Mouse (Mus musculus) lung, embryonic 14.5 days (tissue): ENCODE measurements at regions not wholly inside any gene's neighbourhood (a gene's known extent, or its start where the extent isn't known, plus 50 kb on each side); places are given as distances from the start of the nearest gene placed in this dataset.

Source experiments
- ATAC-seq: fragments of 200-750 bp; cut with Nextera tagmentation; 2 replicates; pipeline ENCODE4 v1.8.0; 2017; ENCODE audit warnings: mild to moderate bottlenecking, moderate TSS enrichment, moderate library complexity; ENCODE audit not compliant: insufficient read depth
- DNase-seq: peaks from one replicate; pipeline ENCODE4 v3.0.0-alpha.2; 2015
- H3K27ac ChIP-seq: fragments of 300-500 bp; sonication (generic); 2 replicates; pipeline ENCODE4 v1.5.1; 2014; ENCODE audit warnings: low read depth, mild to moderate bottlenecking, moderate library complexity
- H3K27me3 ChIP-seq: fragments of 300-500 bp; sonication (generic); 2 replicates; pipeline ENCODE4 v1.6.1; 2014; ENCODE audit warnings: low read length, control low read depth; ENCODE audit not compliant: insufficient read depth
- H3K36me3 ChIP-seq: fragments of 300-500 bp; sonication (generic); 2 replicates; pipeline ENCODE4 v1.6.1; 2014; ENCODE audit warnings: control low read depth; ENCODE audit not compliant: insufficient read depth
- H3K4me1 ChIP-seq: fragments of 300-500 bp; sonication (generic); 2 replicates; pipeline ENCODE4 v1.6.1; 2014; ENCODE audit warnings: antibody characterized with exemption, control low read depth; ENCODE audit not compliant: insufficient read depth
- H3K4me2 ChIP-seq: fragments of 300-500 bp; sonication (generic); 2 replicates; pipeline ENCODE4 v1.6.1; 2014; ENCODE audit warnings: mild to moderate bottlenecking
- H3K4me3 ChIP-seq: fragments of 300-500 bp; sonication (generic); 2 replicates; pipeline ENCODE4 v1.5.1; 2014; ENCODE audit warnings: low read depth, low read length
- H3K9ac ChIP-seq: fragments of 300-500 bp; sonication (generic); 2 replicates; pipeline ENCODE4 v1.6.1; 2014
- H3K9me3 ChIP-seq: fragments of 300-500 bp; sonication (generic); 2 replicates; pipeline ENCODE4 v1.6.1; 2016; ENCODE audit warnings: low read depth, low read length, control low read depth
- CTCF ChIP-seq: IDR thresholded peaks from 2 replicates; pipeline ENCODE4 v1.5.1; 2016; ENCODE audit warnings: antibody characterized with exemption, low read depth
- WGBS: fragments of 180-500 bp; shearing (Covaris S2); extraction: QIAGEN DNeasy Blood & Tissue Kit; methylation state at CpG from one replicate; pipeline ENCODE4 v1.1.7; 2014; 5-methylcytosine and 5-hydroxymethylcytosine counted together

GRCm38 (mm10) chr17:85870406-85870805 is 182.3 kb upstream of the Six2 start:
- Histone ChIP-seq H3K27me3 (peaks cover 13% of the 10 kb centered on the region; the same call in 1 of the 2 replicates), H3K9ac (no peak overlapping the region), H3K4me3 (no peak overlapping the region), H3K36me3 (no peaks in the 10 kb centered on the region), H3K9me3 (no peaks in the 10 kb centered on the region), H3K4me1 (peaks cover 8% of the 10 kb centered on the region), H3K27ac (peak overlapping the region; percentile 63), H3K4me2 (no peak overlapping the region)
- no peak for TF ChIP-seq CTCF
- peak; percentile 28; the same call in 1 of the 2 replicates for ATAC-seq
- 47% methylated on average over 8 of the region's 8 CpGs for WGBS
- peak; percentile 68 for DNase-seq

GRCm38 (mm10) chr17:85869179-85869578 is 181.1 kb upstream of the Six2 start:
- 21% methylated on average over 5 of the region's 5 CpGs for WGBS
- DNase-seq = peak; percentile 62
- no peaks in the 10 kb centered on the region for H3K9me3 ChIP-seq
- H3K4me1 ChIP-seq = peaks cover 8% of the 10 kb centered on the region
- peaks cover 10% of the 10 kb centered on the region; the same call in 1 of the 2 replicates for H3K27me3 ChIP-seq
- TF ChIP-seq CTCF = no peak
- ATAC-seq = peak; percentile 44; the same call in 1 of the 2 replicates
- H3K27ac ChIP-seq = peak overlapping the region; percentile 74
- no peak overlapping the region for H3K4me2 ChIP-seq
- no peaks in the 10 kb centered on the region for H3K36me3 ChIP-seq
- H3K9ac ChIP-seq = 0 out of 2 replicates have a peak overlapping the region, but pooled peaks have one; percentile 4
- no peak overlapping the region for H3K4me3 ChIP-seq

- WGBS = 47% methylated on average over 12 of the region's 12 CpGs
- Histone ChIP-seq H3K36me3 (no peaks in the 10 kb centered on the region), H3K9ac (no peak overlapping the region), H3K27ac (peak overlapping the region; percentile 74; the same call in 1 of the 2 replicates), H3K4me3 (no peak overlapping the region), H3K4me1 (peaks cover 4% of the 10 kb centered on the region; the same call in 1 of the 2 replicates), H3K27me3 (peaks cover 4% of the 10 kb centered on the region; the same call in 1 of the 2 replicates), H3K4me2 (no peak overlapping the region), H3K9me3 (no peaks in the 10 kb centered on the region)
- no peak for TF ChIP-seq CTCF
- ATAC-seq = peak; percentile 63
- peak; percentile 57 for DNase-seq
These were observed 180.0 kb upstream of the Six2 start for GRCm38 (mm10) chr17:85867945-85868616.

DNA sequence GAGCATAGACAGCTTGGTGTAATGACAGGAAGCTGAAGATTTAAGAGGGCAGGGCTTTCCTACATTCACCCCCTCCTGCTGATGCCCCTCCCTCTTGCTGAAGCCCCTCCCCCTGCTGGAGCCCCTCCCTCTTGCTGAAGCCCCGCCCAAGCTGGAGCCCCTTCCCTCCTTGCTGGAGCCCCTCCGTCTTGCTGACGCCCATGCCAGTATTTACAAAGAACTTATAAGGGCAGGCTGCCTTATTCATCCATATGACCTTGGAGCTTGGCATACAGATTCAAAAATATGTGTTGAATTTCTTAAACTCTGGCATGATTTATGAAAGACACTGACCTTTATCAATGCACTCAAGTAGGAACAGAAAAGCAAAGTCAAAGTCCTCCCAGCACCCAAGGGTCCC is 178.5 kb upstream of the Six2 start:
- Histone ChIP-seq H3K4me3 (no peak overlapping the region), H3K4me1 (peaks cover 4% of the 10 kb centered on the region; the same call in 1 of the 2 replicates), H3K27ac (no peak overlapping the region), H3K9ac (no peak overlapping the region), H3K9me3 (no peaks in the 10 kb centered on the region), H3K27me3 (no peaks in the 10 kb centered on the region), H3K4me2 (no peak overlapping the region), H3K36me3 (no peaks in the 10 kb centered on the region)
- 60% methylated on average over 3 of the region's 3 CpGs for WGBS
- TF ChIP-seq CTCF = no peak
- DNase-seq (no peak), ATAC-seq (no peak)

DNA sequence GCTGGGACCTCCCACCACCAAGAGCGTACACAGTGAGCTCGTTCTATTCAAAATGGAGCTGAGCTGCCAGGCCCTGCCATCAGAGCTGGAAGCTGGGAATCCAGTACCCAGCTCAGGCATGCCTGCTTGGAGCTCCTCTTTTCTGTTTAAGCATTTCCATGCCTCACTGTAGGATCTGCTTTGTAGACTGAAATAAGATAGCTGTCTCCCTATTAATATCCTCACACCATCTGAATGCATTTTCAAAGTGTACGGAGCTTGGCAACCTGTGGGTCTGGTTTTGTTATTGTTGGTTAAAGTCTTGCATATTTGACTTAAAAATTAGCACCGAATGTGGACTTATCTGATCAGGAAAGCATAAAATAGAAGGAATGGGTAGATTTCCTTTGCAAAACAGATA is 177.9 kb upstream of the Six2 start:
- TF ChIP-seq CTCF = no peak
- DNase-seq (no peak), ATAC-seq (no peak)
- peaks cover 4% of the 10 kb centered on the region; the same call in 1 of the 2 replicates for H3K4me1 ChIP-seq
- WGBS = 84% methylated on average over 4 of the region's 4 CpGs
- no peaks in the 10 kb centered on the region for H3K27me3 ChIP-seq
- no peak overlapping the region for H3K4me2 ChIP-seq
- no peak overlapping the region for H3K4me3 ChIP-seq
- no peaks in the 10 kb centered on the region for H3K9me3 ChIP-seq
- no peak overlapping the region for H3K9ac ChIP-seq
- H3K36me3 ChIP-seq = no peaks in the 10 kb centered on the region
- H3K27ac ChIP-seq = no peak overlapping the region

DNA sequence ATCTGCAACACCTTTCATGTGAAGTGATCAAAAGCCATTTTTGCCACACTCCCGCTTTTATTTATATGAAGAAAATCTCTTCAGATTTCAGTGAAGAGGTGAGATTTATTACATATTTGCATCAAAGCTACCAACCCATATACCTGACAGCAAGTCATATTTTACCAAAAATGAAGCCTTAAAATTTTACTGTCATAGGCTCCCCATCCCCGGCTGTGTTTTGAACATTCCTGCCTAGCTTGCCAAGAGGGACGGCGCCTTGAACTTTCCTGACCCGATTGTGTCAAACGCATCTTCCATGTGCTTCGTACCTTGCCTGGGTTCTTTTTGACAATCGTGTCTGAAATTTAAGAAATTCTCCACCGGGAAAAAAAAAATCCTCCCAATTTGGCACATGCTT is 173.3 kb upstream of the Six2 start:
- H3K27me3 ChIP-seq = no peaks in the 10 kb centered on the region
- H3K27ac ChIP-seq = no peak overlapping the region
- H3K36me3 ChIP-seq = no peaks in the 10 kb centered on the region
- H3K4me1 ChIP-seq = no peaks in the 10 kb centered on the region
- H3K9ac ChIP-seq = no peak overlapping the region
- no peak overlapping the region for H3K4me3 ChIP-seq
- 37% methylated on average over 9 of the region's 9 CpGs for WGBS
- peak; percentile 31 for DNase-seq
- ATAC-seq = no peak
- TF ChIP-seq CTCF = no peak
- H3K4me2 ChIP-seq = no peak overlapping the region
- H3K9me3 ChIP-seq = no peaks in the 10 kb centered on the region

GRCm38 (mm10) chr17:85860797-85861196 is 172.7 kb upstream of the Six2 start:
- H3K4me3 ChIP-seq = no peak overlapping the region
- DNase-seq (no peak), ATAC-seq (no peak)
- H3K27ac ChIP-seq = no peak overlapping the region
- H3K9me3 ChIP-seq = no peaks in the 10 kb centered on the region
- no peaks in the 10 kb centered on the region for H3K36me3 ChIP-seq
- H3K27me3 ChIP-seq = no peaks in the 10 kb centered on the region
- H3K4me1 ChIP-seq = no peaks in the 10 kb centered on the region
- TF ChIP-seq CTCF = no peak
- H3K9ac ChIP-seq = no peak overlapping the region
- no peak overlapping the region for H3K4me2 ChIP-seq
- 40% methylated on average over 4 of the region's 4 CpGs for WGBS
